Mouse (Mus musculus) small intestine, adult 2 months (tissue): Measurements from ENCODE around the gene Olfr934. TPM values are rescaled to one million over a fixed set of nuclear protein-coding genes. Genes with fewer than 3 reads are reported as not detected.

ENCODE experiments used
- H3K27ac ChIP-seq: fragments of 200-500 bp; 2 replicates; pipeline ENCODE4 v1.5.1; 2012; ENCODE audit warnings: low read depth, low read length, control low read depth, inconsistent platforms; ENCODE audit not compliant: insufficient read depth
- H3K27me3 ChIP-seq: fragments of 200-500 bp; 2 replicates; pipeline ENCODE4 v1.6.1; 2012; ENCODE audit warnings: mild to moderate bottlenecking, moderate library complexity, low read length, inconsistent platforms; ENCODE audit not compliant: control insufficient read depth, insufficient read depth
- H3K36me3 ChIP-seq: fragments of 200-500 bp; 2 replicates; pipeline ENCODE4 v1.6.1; 2012; ENCODE audit warnings: mild to moderate bottlenecking, low read length, control low read depth, inconsistent platforms; ENCODE audit not compliant: control insufficient read depth, insufficient read depth
- H3K4me1 ChIP-seq: fragments of 200-500 bp; 2 replicates; pipeline ENCODE4 v1.6.1; 2012; ENCODE audit warnings: low read length, inconsistent platforms, mixed read lengths; ENCODE audit not compliant: control insufficient read depth, insufficient read depth, insufficient read length
- H3K4me3 ChIP-seq: fragments of 200-500 bp; 2 replicates; pipeline ENCODE4 v1.5.1; 2012; ENCODE audit warnings: low read depth, mild to moderate bottlenecking, control low read depth, inconsistent platforms, low read length, moderate library complexity
- CTCF ChIP-seq: fragments of 200-500 bp; IDR thresholded peaks from 2 replicates; pipeline ENCODE4 v1.5.1; 2012; ENCODE audit warnings: low read depth, mild to moderate bottlenecking, control low read depth, inconsistent platforms, low read length, moderate library complexity, mixed read lengths; ENCODE audit not compliant: insufficient replicate concordance, insufficient read length; ENCODE audit errors: extremely low read depth
- POLR2A ChIP-seq: fragments of 200-500 bp; IDR thresholded peaks from 2 replicates; pipeline ENCODE4 v1.6.1; 2012; ENCODE audit warnings: low read depth, mild to moderate bottlenecking, control low read depth, inconsistent platforms, low read length, moderate library complexity
- whole genome bisulfite sequencing: fragments of 180-500 bp; shearing (Covaris S2); methylation state at CpG from one replicate; pipeline ENCODE4 v1.1.7; 2018; 5-methylcytosine and 5-hydroxymethylcytosine counted together
- polyA plus RNA-seq: library from polyadenylated mRNA; depleted of rRNA; stranded (reverse); fragments of >200 nt; gene quantifications from 2 replicates; pipeline ENCODE4 v1.2.3, GENCODE M21; 2012; rRNA removed

The Olfr934 gene
- not detected in 2 replicates for polyA plus RNA-seq

GRCm38 (mm10) chr9:38988215-38988614 is at the start of gene Olfr934:
TSS of gene Olfr934 (minus strand) at chr9:38988315.
- TF ChIP-seq CTCF: no peak
- TF ChIP-seq POLR2A: no peak
- 80% methylated on average over 2 of the region's 2 CpGs for WGBS
- Histone ChIP-seq H3K27ac (no peak within 1 kb of the TSS), H3K4me1 (no peaks in the 10 kb centered on the region), H3K4me3 (no peak within 1 kb of the TSS), H3K27me3 (no peaks in the 10 kb centered on the region), H3K36me3 (no peaks in the 10 kb centered on the region)

GRCm38 (mm10) chr9:39023277-39023676 is 35.2 kb upstream of the Olfr934 start, which contains the start of gene Olfr146:
TSS of gene Olfr146 (minus strand) at chr9:39023377.
- Histone ChIP-seq H3K4me1 (no peaks in the 10 kb centered on the region), H3K27me3 (no peaks in the 10 kb centered on the region), H3K36me3 (no peaks in the 10 kb centered on the region), H3K4me3 (no peak within 1 kb of the TSS), H3K27ac (no peak within 1 kb of the TSS)
- no peak for TF ChIP-seq CTCF
- TF ChIP-seq POLR2A: no peak
- 86% methylated on average over 1 of the region's 1 CpGs for WGBS

- TF ChIP-seq CTCF (no peak), POLR2A (no peak)
- WGBS: 62% methylated on average over 2 of the region's 2 CpGs
- H3K4me3 ChIP-seq: no peak within 1 kb of the TSS
These were observed 11.5 kb upstream of the Olfr934 start, which contains the start of gene Olfr935 for GRCm38 (mm10) chr9:38999583-38999982. TSS of gene Olfr935 (minus strand) at chr9:38999683.

GRCm38 (mm10) chr9:38972013-38972412 is 16.1 kb downstream of the Olfr934 start, which contains the start of gene Olfr933:
TSS of gene Olfr933 (plus strand) at chr9:38972313.
- Histone ChIP-seq H3K27me3 (no peaks in the 10 kb centered on the region), H3K27ac (no peak within 1 kb of the TSS), H3K36me3 (no peaks in the 10 kb centered on the region), H3K4me3 (no peak within 1 kb of the TSS), H3K4me1 (no peaks in the 10 kb centered on the region)
- 71% methylated on average over 4 of the region's 4 CpGs for WGBS
- TF ChIP-seq CTCF (no peak), POLR2A (no peak)

More at GRCm38 (mm10) chr9:38999583-38999982, 11.5 kb upstream of the Olfr934 start, which contains the start of gene Olfr935:
- no peak within 1 kb of the TSS for H3K27ac ChIP-seq
- no peaks in the 10 kb centered on the region for H3K36me3 ChIP-seq
- H3K27me3 ChIP-seq: no peaks in the 10 kb centered on the region
- no peaks in the 10 kb centered on the region for H3K4me1 ChIP-seq

- H3K27ac ChIP-seq: no peak overlapping the region
- H3K4me1 ChIP-seq: no peaks in the 10 kb centered on the region
- no peak overlapping the region for H3K4me3 ChIP-seq
- WGBS: 71% methylated on average over 4 of the region's 4 CpGs
- no peaks in the 10 kb centered on the region for H3K27me3 ChIP-seq
- TF ChIP-seq CTCF (no peak), POLR2A (no peak)
- H3K36me3 ChIP-seq: no peaks in the 10 kb centered on the region
These were observed 34.0 kb downstream of the Olfr934 start for GRCm38 (mm10) chr9:38954124-38954416.

GRCm38 (mm10) chr9:38953401-38954123 is 34.6 kb downstream of the Olfr934 start:
- TF ChIP-seq POLR2A (no peak), CTCF (no peak)
- H3K36me3 ChIP-seq: no peaks in the 10 kb centered on the region
- 35% methylated on average over 7 of the region's 7 CpGs for WGBS
- no peaks in the 10 kb centered on the region for H3K4me1 ChIP-seq
- H3K27me3 ChIP-seq: no peaks in the 10 kb centered on the region
- no peak overlapping the region for H3K4me3 ChIP-seq
- H3K27ac ChIP-seq: no peak overlapping the region

Other genes with a start within 250 kb of the Olfr934 start
- gene Olfr920, start 236.0 kb downstream of the Olfr934 start, polyA plus RNA-seq: 0.04 TPM in 1 of 2 replicates, not detected in the other
- not detected in 2 replicates for gene Olfr921, start 215.2 kb downstream of the Olfr934 start, polyA plus RNA-seq
- not detected in 2 replicates for gene Olfr922, start 173.7 kb downstream of the Olfr934 start, polyA plus RNA-seq
- gene Olfr923, start 161.8 kb downstream of the Olfr934 start, polyA plus RNA-seq: not detected in 2 replicates
- not detected in 2 replicates for gene Olfr924, start 143.9 kb downstream of the Olfr934 start, polyA plus RNA-seq
- gene Olfr26, start 133.3 kb downstream of the Olfr934 start, polyA plus RNA-seq: not detected in 2 replicates
- gene Olfr926, start 111.2 kb downstream of the Olfr934 start, polyA plus RNA-seq: not detected in 2 replicates
- not detected in 2 replicates for gene Olfr930, start 58.5 kb downstream of the Olfr934 start, polyA plus RNA-seq
- not detected in 2 replicates for gene Olfr933, start 16.0 kb downstream of the Olfr934 start, polyA plus RNA-seq
- gene Olfr935, start 11.4 kb upstream of the Olfr934 start, polyA plus RNA-seq: not detected in 2 replicates
- not detected in 2 replicates for gene Olfr146, start 35.1 kb upstream of the Olfr934 start, polyA plus RNA-seq
- gene Olfr937, start 76.6 kb upstream of the Olfr934 start, polyA plus RNA-seq: not detected in 2 replicates
- not detected in 2 replicates for gene Olfr938, start 90.6 kb upstream of the Olfr934 start, polyA plus RNA-seq
- not detected in 2 replicates for gene Olfr27, start 139.8 kb upstream of the Olfr934 start, polyA plus RNA-seq
- not detected in 2 replicates for gene Olfr943, start 178.0 kb upstream of the Olfr934 start, polyA plus RNA-seq
- gene Olfr944, start 213.6 kb upstream of the Olfr934 start, polyA plus RNA-seq: not detected in 2 replicates